Mouse (Mus musculus) embryonic fibroblast, embryonic 13.5 days (primary cell): ENCODE measurements around the gene Cxcr6.

Experiments
- CTCF ChIP-seq: IDR thresholded peaks from 2 replicates; pipeline ENCODE4 v1.5.1; 2011; ENCODE audit warnings: mild to moderate bottlenecking, control low read depth, low read length, moderate library complexity, borderline replicate concordance; ENCODE audit not compliant: insufficient read depth
- POLR2A ChIP-seq: IDR thresholded peaks from 2 replicates; pipeline ENCODE4 v1.6.1; 2011; ENCODE audit warnings: low read depth, mild to moderate bottlenecking, control low read depth, low read length, moderate library complexity

DNA sequence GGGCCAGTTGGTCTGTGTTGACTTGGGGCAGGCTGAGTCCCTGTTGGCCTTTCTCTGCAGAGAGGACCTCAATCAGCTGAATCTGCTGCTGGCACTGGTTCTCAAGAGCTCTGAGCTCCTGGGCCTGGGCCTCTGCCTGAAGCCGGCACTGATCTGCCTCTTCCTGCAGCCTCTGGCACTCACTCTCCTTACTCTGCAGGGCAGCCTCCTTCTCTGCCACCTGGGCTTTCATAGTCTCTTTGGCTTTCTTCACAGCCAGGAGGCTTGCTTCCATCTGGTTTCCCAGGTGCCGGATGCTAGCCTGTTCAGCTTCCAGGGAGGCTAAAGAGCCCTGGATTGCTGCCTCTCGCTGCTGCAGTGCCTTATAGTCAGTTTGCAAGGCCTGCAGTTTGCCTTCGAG lies 22.6 kb downstream of the Cxcr6 start:
- TF ChIP-seq CTCF (no peak), POLR2A (no peak)
